Mouse (Mus musculus) CD4-positive naive resting alpha-beta T cell, adult 57 days (primary cell): ENCODE measurements around the gene Ms4a13. TPM values are rescaled to one million over a fixed set of nuclear protein-coding genes. Genes with fewer than 3 reads are reported as not detected.

Experiments used
- total RNA-seq: library from RNA; stranded (reverse); gene quantifications from one replicate; pipeline ENCODE4 v1.2.4, GENCODE M21; 2023

Gene Ms4a13
- total RNA-seq, result not detected

GRCm38 (mm10) chr19:11196546-11196945 lies at the start of gene Ms4a13:
Gene Ms4a13, minus strand, starts transcription at chr19:11196737.

DNA sequence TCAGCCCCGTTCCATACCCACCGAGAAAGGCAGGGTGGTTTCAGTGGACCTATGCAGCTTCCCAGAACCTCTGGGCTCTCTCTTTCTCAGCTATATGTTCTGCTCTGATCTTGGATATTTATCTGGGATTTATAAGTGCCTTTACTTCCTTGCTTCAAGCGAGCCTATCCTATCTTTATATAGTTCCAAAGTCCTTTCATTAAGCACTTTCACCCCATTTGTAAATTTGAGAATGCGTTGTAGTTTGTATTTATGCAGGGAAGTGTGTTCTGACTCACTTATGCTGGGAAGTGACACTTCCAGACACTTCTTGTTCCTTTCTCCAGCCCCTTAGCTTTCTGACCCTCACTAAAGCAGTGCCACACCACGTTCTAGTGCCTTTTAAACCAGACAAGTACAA lies 35.8 kb upstream of the Ms4a13 start, which contains the start of gene Ms4a12:
TSS of gene Ms4a12 (minus strand) at position 101 of the 400 bp plus-strand sequence.

DNA sequence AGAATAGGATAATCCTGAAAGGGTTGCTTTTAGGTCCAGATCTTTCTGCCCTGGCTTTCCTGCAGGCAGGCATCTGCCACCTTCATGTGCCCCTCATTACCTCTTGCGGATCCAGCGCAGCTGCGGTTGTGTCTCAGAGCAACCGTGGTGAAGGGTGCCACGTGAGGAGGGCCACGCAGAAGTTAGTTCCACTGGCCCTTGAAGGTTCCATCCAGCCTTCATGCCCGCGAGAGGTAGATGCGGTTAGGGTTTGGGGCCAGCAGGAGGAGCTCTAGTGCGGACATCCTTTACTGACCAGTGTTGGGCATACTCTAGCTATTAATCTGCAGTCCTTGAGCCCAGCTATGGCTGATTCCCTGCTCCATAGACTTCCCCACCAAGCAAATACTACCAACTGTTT lies 31.4 kb downstream of the Ms4a13 start, which contains the start of gene 1700025F22Rik:
TSS of gene 1700025F22Rik (minus strand) at position 149 of the 400 bp plus-strand sequence.

DNA sequence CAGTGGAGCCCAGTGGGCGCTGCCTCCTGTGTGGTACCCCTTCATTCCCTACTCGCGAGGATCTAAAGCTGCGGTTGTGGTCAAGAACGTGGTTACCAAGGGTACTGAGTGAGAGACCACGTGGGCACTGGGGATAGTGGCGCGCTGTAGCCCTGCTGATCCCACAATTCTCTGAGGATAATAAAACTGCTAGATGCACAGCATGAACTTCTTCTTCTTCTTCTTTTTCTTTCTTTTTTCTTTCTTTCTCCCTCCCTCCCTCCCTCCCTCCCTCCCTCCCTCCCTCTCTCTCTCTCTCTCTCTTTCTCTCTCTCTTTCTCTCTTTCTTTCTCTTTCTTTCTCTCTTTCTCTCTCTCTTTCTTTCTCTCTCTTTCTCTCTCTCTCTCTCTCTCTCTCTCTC lies 65.8 kb downstream of the Ms4a13 start, which contains the start of gene 1700017D01Rik:
TSS of gene 1700017D01Rik (minus strand) at position 101 of the 400 bp plus-strand sequence.

Other genes with a start within 250 kb of the Ms4a13 start
- gene Ccdc86, start 247.5 kb downstream of the Ms4a13 start, total RNA-seq, result 25.2 TPM
- not detected for gene Ms4a10, start 222.1 kb downstream of the Ms4a13 start, total RNA-seq
- not detected for gene Ms4a15, start 203.5 kb downstream of the Ms4a13 start, total RNA-seq
- gene Ms4a18, start 178.7 kb downstream of the Ms4a13 start, total RNA-seq, result not detected
- gene Ms4a8a, start 115.6 kb downstream of the Ms4a13 start, total RNA-seq, result 1.5 TPM
- gene 1700017D01Rik, start 65.9 kb downstream of the Ms4a13 start, total RNA-seq, result not detected
- gene 1700025F22Rik, start 31.4 kb downstream of the Ms4a13 start, total RNA-seq, result not detected
- gene Ms4a12, start 35.7 kb upstream of the Ms4a13 start, total RNA-seq, result not detected
- gene Ms4a1, start 69.5 kb upstream of the Ms4a13 start, total RNA-seq, result 23.8 TPM
- gene Ms4a5, start 87.1 kb upstream of the Ms4a13 start, total RNA-seq, result not detected
- not detected for gene Ms4a14, start 117.7 kb upstream of the Ms4a13 start, total RNA-seq
- not detected for gene Ms4a7, start 139.4 kb upstream of the Ms4a13 start, total RNA-seq
- 2.5 TPM for gene Ms4a4a, start 178.8 kb upstream of the Ms4a13 start, total RNA-seq
- gene Ms4a4c, start 208.0 kb upstream of the Ms4a13 start, total RNA-seq, result 26.5 TPM
- gene Ms4a4b, start 246.8 kb upstream of the Ms4a13 start, total RNA-seq, result 839 TPM